Mouse (Mus musculus): ENCODE measurements at regions not wholly inside any gene's neighbourhood (a gene's known extent, or its start where the extent isn't known, plus 50 kb on each side); places are given as distances from the start of the nearest gene placed in this dataset.

- no peak overlapping the region for H3K4me3 ChIP-seq (ENCODE audit: insufficient read depth, low read depth, low read length)
- TF ChIP-seq CTCF (IDR thresholded peaks at IDR 0.05; ENCODE audit: insufficient read depth, low read depth, low read length) (no peak), POLR2A (IDR thresholded peaks at IDR 0.05; ENCODE audit: insufficient read depth, low read depth, low read length) (no peak)
- H3K27ac ChIP-seq (ENCODE audit: insufficient read depth, low read depth, low read length): no peak overlapping the region
- 92% methylated on average over 7 of the region's 7 CpGs for WGBS
- H3K4me1 ChIP-seq (ENCODE audit: control insufficient read depth, insufficient read depth, low read length): peaks cover 27% of the 10 kb centered on the region
Measured at GRCm38 (mm10) chr2:178563287-178563686, 133.0 kb downstream of the Cdh26 start.

DNA sequence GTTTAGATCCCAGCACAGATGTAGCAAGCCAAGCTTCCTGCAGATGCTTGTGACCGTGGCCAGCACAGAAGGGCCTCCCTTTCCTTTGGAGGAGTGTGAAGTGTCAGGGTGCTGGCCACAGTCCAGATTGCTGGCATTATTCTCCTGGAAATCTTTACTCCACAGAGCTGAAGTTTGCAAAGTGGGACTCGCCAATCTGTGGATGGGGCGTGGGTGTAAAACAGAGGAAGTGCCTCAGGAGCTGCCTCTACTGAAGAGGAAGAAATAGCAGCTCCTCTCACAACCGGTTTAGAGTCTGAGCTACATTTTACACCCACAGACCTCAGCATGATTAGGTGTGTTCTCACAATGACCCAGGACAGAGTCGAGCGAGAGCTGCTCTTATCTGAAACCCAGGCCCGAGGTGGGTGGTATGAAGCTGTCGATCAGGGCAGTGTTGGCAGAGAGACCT is 135.1 kb downstream of the Cdh26 start:
- H3K4me3 ChIP-seq (ENCODE audit: insufficient read depth, low read depth, low read length): no peak overlapping the region
- WGBS: 30% methylated on average over 8 of the region's 8 CpGs
- peaks cover 27% of the 10 kb centered on the region for H3K4me1 ChIP-seq (ENCODE audit: control insufficient read depth, insufficient read depth, low read length)
- no peak for TF ChIP-seq CTCF (IDR thresholded peaks at IDR 0.05; ENCODE audit: insufficient read depth, low read depth, low read length)
- no peak for TF ChIP-seq POLR2A (IDR thresholded peaks at IDR 0.05; ENCODE audit: insufficient read depth, low read depth, low read length)
- 0 out of 2 replicates have a peak overlapping the region, but pooled peaks have one; percentile 47 for H3K27ac ChIP-seq (ENCODE audit: insufficient read depth, low read depth, low read length)

- H3K4me3 ChIP-seq (ENCODE audit: insufficient read depth, low read depth, low read length): no peak overlapping the region
- WGBS: 83% methylated on average over 7 of the region's 7 CpGs
- H3K4me1 ChIP-seq (ENCODE audit: control insufficient read depth, insufficient read depth, low read length): peaks cover 17% of the 10 kb centered on the region
- no peak overlapping the region for H3K27ac ChIP-seq (ENCODE audit: insufficient read depth, low read depth, low read length)
- TF ChIP-seq POLR2A (IDR thresholded peaks at IDR 0.05; ENCODE audit: insufficient read depth, low read depth, low read length) (no peak), CTCF (IDR thresholded peaks at IDR 0.05; ENCODE audit: insufficient read depth, low read depth, low read length) (no peak)
Measured at GRCm38 (mm10) chr2:178567493-178567892, 137.2 kb downstream of the Cdh26 start.

DNA sequence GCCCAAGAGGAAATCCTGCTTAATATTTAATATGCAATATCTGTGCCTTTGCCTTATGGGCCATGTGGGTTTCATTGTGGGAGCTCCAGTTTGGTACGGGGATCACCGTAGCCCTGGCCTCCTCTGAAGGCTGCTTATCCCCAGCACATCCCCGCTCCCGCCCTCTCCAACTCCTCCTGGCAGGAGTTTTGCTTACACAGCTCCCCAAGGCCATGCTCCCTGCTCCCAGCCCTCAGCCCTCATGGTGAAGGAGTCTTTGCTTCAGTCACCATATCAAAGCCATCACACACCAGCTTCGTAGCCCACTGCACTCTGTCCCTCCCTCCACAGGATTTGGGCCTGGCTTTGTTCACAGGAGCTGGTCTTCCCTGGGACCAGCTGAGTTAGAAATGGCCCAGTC is 142.0 kb downstream of the Cdh26 start:
- Histone ChIP-seq H3K4me1 (ENCODE audit: control insufficient read depth, insufficient read depth, low read length) (peaks cover 11% of the 10 kb centered on the region), H3K27ac (ENCODE audit: insufficient read depth, low read depth, low read length) (no peak overlapping the region), H3K4me3 (ENCODE audit: insufficient read depth, low read depth, low read length) (no peak overlapping the region)
- WGBS: 89% methylated on average over 5 of the region's 5 CpGs
- no peak for TF ChIP-seq POLR2A (IDR thresholded peaks at IDR 0.05; ENCODE audit: insufficient read depth, low read depth, low read length)
- TF ChIP-seq CTCF (IDR thresholded peaks at IDR 0.05; ENCODE audit: insufficient read depth, low read depth, low read length): no peak

GRCm38 (mm10) chr2:178574859-178575258 is 144.5 kb downstream of the Cdh26 start:
- H3K27ac ChIP-seq (ENCODE audit: insufficient read depth, low read depth, low read length): no peak overlapping the region
- H3K4me3 ChIP-seq (ENCODE audit: insufficient read depth, low read depth, low read length): no peak overlapping the region
- TF ChIP-seq CTCF (IDR thresholded peaks at IDR 0.05; ENCODE audit: insufficient read depth, low read depth, low read length) (no peak), POLR2A (IDR thresholded peaks at IDR 0.05; ENCODE audit: insufficient read depth, low read depth, low read length) (no peak)
- H3K4me1 ChIP-seq (ENCODE audit: control insufficient read depth, insufficient read depth, low read length): peaks cover 11% of the 10 kb centered on the region
- 52% methylated on average over 4 of the region's 4 CpGs for WGBS

DNA sequence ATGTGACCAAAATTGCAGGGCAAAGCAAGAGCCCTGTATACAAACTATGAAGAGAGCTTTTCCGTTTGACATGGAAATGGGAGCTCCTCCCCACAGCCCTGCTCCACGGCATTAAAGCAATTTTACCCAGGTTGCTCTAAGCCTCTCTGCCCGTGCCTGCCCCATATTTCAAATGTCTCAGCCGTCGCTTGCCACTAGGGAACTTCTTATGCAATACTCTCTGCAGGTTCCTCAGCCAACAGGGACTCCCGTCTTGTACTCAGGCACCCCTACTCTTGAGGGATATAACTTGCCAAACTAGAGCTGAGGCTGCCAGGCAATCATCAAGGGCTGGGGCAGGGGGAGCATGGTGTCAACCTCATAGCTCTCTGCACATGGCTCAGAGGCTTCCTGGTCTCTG is 145.1 kb downstream of the Cdh26 start:
- TF ChIP-seq CTCF (IDR thresholded peaks at IDR 0.05; ENCODE audit: insufficient read depth, low read depth, low read length) (no peak), POLR2A (IDR thresholded peaks at IDR 0.05; ENCODE audit: insufficient read depth, low read depth, low read length) (no peak)
- Histone ChIP-seq H3K4me3 (ENCODE audit: insufficient read depth, low read depth, low read length) (no peak overlapping the region), H3K27ac (ENCODE audit: insufficient read depth, low read depth, low read length) (no peak overlapping the region), H3K4me1 (ENCODE audit: control insufficient read depth, insufficient read depth, low read length) (peaks cover 11% of the 10 kb centered on the region)
- 40% methylated on average over 6 of the region's 6 CpGs for WGBS

GRCm38 (mm10) chr2:178576067-178576466 is 145.7 kb downstream of the Cdh26 start:
- TF ChIP-seq CTCF (IDR thresholded peaks at IDR 0.05; ENCODE audit: insufficient read depth, low read depth, low read length) (no peak), POLR2A (IDR thresholded peaks at IDR 0.05; ENCODE audit: insufficient read depth, low read depth, low read length) (no peak)
- H3K4me3 ChIP-seq (ENCODE audit: insufficient read depth, low read depth, low read length): no peak overlapping the region
- peaks cover 16% of the 10 kb centered on the region for H3K4me1 ChIP-seq (ENCODE audit: control insufficient read depth, insufficient read depth, low read length)
- WGBS: 64% methylated on average over 7 of the region's 7 CpGs
- H3K27ac ChIP-seq (ENCODE audit: insufficient read depth, low read depth, low read length): no peak overlapping the region

DNA sequence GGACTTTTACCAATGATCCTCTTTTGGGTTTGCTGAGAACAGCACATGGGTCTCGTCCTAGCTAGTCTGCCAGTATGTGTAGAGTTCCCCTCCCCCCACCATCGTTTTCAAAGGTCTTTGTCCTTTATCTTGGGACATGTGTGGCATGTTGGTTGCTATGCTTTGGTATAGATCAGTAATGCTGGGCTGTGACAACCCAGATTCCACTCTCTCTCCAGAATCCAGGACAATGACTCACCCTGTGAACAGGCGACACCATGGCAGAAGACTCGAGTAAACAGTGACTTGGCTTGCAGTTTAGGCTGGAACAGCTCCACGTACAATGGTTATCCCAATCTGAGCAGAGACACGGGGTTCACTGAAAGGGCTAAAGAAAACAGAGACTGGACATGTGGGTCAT is 149.2 kb downstream of the Cdh26 start:
- Histone ChIP-seq H3K4me1 (ENCODE audit: control insufficient read depth, insufficient read depth, low read length) (peaks cover 22% of the 10 kb centered on the region), H3K4me3 (ENCODE audit: insufficient read depth, low read depth, low read length) (no peak overlapping the region), H3K27ac (ENCODE audit: insufficient read depth, low read depth, low read length) (no peak overlapping the region)
- no peak for TF ChIP-seq POLR2A (IDR thresholded peaks at IDR 0.05; ENCODE audit: insufficient read depth, low read depth, low read length)
- TF ChIP-seq CTCF (IDR thresholded peaks at IDR 0.05; ENCODE audit: insufficient read depth, low read depth, low read length): no peak
- 52% methylated on average over 6 of the region's 6 CpGs for WGBS

DNA sequence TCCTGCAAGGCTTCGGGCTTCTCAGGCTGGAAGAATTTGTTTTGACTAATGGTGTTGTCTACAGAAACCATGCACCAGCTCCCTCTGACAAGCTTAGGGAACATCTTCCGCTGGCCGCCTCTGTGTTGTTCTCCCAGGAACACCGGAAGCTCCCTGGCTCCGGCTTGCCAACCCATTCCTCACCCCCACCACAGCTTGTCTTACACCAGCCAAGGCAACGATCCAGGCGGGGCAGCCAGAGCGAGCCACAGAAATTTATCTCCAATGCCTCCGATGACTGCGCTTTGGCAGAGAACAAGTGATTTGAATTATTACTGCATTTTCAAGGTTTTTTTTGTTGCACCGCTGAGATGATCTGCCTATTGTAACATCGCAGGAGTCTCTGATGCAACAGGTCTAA is 151.0 kb downstream of the Cdh26 start:
- 47% methylated on average over 12 of the region's 12 CpGs for WGBS
- Histone ChIP-seq H3K4me1 (ENCODE audit: control insufficient read depth, insufficient read depth, low read length) (peaks cover 19% of the 10 kb centered on the region), H3K4me3 (ENCODE audit: insufficient read depth, low read depth, low read length) (no peak overlapping the region), H3K27ac (ENCODE audit: insufficient read depth, low read depth, low read length) (no peak overlapping the region)
- TF ChIP-seq POLR2A (IDR thresholded peaks at IDR 0.05; ENCODE audit: insufficient read depth, low read depth, low read length) (no peak), CTCF (IDR thresholded peaks at IDR 0.05; ENCODE audit: insufficient read depth, low read depth, low read length) (no peak)
